Mouse (Mus musculus): ENCODE results near the gene Fuca1. TPM values are rescaled to one million over a fixed set of nuclear protein-coding genes. Genes with fewer than 3 reads are reported as not detected.

The Fuca1 gene
- polyA plus RNA-seq, 1 experiment = 46.0 TPM

GRCm38 (mm10) chr4:135879021-135879420 is 41.5 kb upstream of the Fuca1 start:
- H3K27ac ChIP-seq (ENCODE audit: insufficient read depth, low read length) = no peak overlapping the region
- no peak overlapping the region for H3K4me3 ChIP-seq (ENCODE audit: low read depth, low read length)
- no peak overlapping the region for H3K9ac ChIP-seq (ENCODE audit: low read depth, poor library complexity, severe bottlenecking)
- TF ChIP-seq POLR2A (IDR thresholded peaks at IDR 0.05; ENCODE audit: insufficient read depth, low read length) (no peak), EP300 (IDR thresholded peaks at IDR 0.05; ENCODE audit: insufficient read depth, low read depth, low read length) (no peak), CTCF (IDR thresholded peaks at IDR 0.05; ENCODE audit: low read depth, low read length) (no peak)
- H3K36me3 ChIP-seq (ENCODE audit: control insufficient read depth, insufficient read depth, low read length, poor library complexity, severe bottlenecking) = no peaks in the 10 kb centered on the region
- H3K27me3 ChIP-seq (ENCODE audit: control insufficient read depth, insufficient read depth, low read length, poor library complexity, severe bottlenecking) = no peaks in the 10 kb centered on the region
- H3K4me1 ChIP-seq (ENCODE audit: control insufficient read depth, insufficient read depth, low read length) = peaks cover 4% of the 10 kb centered on the region
- no peaks in the 10 kb centered on the region for H3K9me3 ChIP-seq (replicated peaks; ENCODE audit: control insufficient read depth, insufficient read depth, low read length, poor library complexity, severe bottlenecking)

GRCm38 (mm10) chr4:135880018-135880417 is 40.5 kb upstream of the Fuca1 start:
- H3K27ac ChIP-seq (ENCODE audit: insufficient read depth, low read length) = no peak overlapping the region
- TF ChIP-seq EP300 (IDR thresholded peaks at IDR 0.05; ENCODE audit: insufficient read depth, low read depth, low read length) = no peak
- TF ChIP-seq POLR2A (IDR thresholded peaks at IDR 0.05; ENCODE audit: insufficient read depth, low read length) = no peak
- TF ChIP-seq CTCF (IDR thresholded peaks at IDR 0.05; ENCODE audit: low read depth, low read length) = no peak
- no peaks in the 10 kb centered on the region for H3K27me3 ChIP-seq (ENCODE audit: control insufficient read depth, insufficient read depth, low read length, poor library complexity, severe bottlenecking)
- H3K9ac ChIP-seq (ENCODE audit: low read depth, poor library complexity, severe bottlenecking) = no peak overlapping the region
- no peaks in the 10 kb centered on the region for H3K9me3 ChIP-seq (replicated peaks; ENCODE audit: control insufficient read depth, insufficient read depth, low read length, poor library complexity, severe bottlenecking)
- H3K4me3 ChIP-seq (ENCODE audit: low read depth, low read length) = no peak overlapping the region
- H3K4me1 ChIP-seq (ENCODE audit: control insufficient read depth, insufficient read depth, low read length) = peaks cover 4% of the 10 kb centered on the region
- no peaks in the 10 kb centered on the region for H3K36me3 ChIP-seq (ENCODE audit: control insufficient read depth, insufficient read depth, low read length, poor library complexity, severe bottlenecking)

- Histone ChIP-seq H3K36me3 (ENCODE audit: control insufficient read depth, insufficient read depth, low read length, poor library complexity, severe bottlenecking) (no peaks in the 10 kb centered on the region), H3K9ac (ENCODE audit: low read depth, poor library complexity, severe bottlenecking) (no peak overlapping the region), H3K9me3 (replicated peaks; ENCODE audit: control insufficient read depth, insufficient read depth, low read length, poor library complexity, severe bottlenecking) (no peaks in the 10 kb centered on the region), H3K27ac (ENCODE audit: insufficient read depth, low read length) (no peak overlapping the region), H3K4me1 (ENCODE audit: control insufficient read depth, insufficient read depth, low read length) (peaks cover 4% of the 10 kb centered on the region), H3K27me3 (ENCODE audit: control insufficient read depth, insufficient read depth, low read length, poor library complexity, severe bottlenecking) (no peaks in the 10 kb centered on the region), H3K4me3 (ENCODE audit: low read depth, low read length) (no peak overlapping the region)
- TF ChIP-seq POLR2A (IDR thresholded peaks at IDR 0.05; ENCODE audit: insufficient read depth, low read length) = no peak
- no peak for TF ChIP-seq CTCF (IDR thresholded peaks at IDR 0.05; ENCODE audit: low read depth, low read length)
- TF ChIP-seq EP300 (IDR thresholded peaks at IDR 0.05; ENCODE audit: insufficient read depth, low read depth, low read length) = no peak
These were observed 40.0 kb upstream of the Fuca1 start for GRCm38 (mm10) chr4:135880576-135880975.

- H3K27me3 ChIP-seq (ENCODE audit: control insufficient read depth, insufficient read depth, low read length, poor library complexity, severe bottlenecking) = no peaks in the 10 kb centered on the region
- H3K27ac ChIP-seq (ENCODE audit: insufficient read depth, low read length) = no peak overlapping the region
- no peaks in the 10 kb centered on the region for H3K36me3 ChIP-seq (ENCODE audit: control insufficient read depth, insufficient read depth, low read length, poor library complexity, severe bottlenecking)
- no peak overlapping the region for H3K9ac ChIP-seq (ENCODE audit: low read depth, poor library complexity, severe bottlenecking)
- no peak for TF ChIP-seq CTCF (IDR thresholded peaks at IDR 0.05; ENCODE audit: low read depth, low read length)
- no peak for TF ChIP-seq EP300 (IDR thresholded peaks at IDR 0.05; ENCODE audit: insufficient read depth, low read depth, low read length)
- no peak for TF ChIP-seq POLR2A (IDR thresholded peaks at IDR 0.05; ENCODE audit: insufficient read depth, low read length)
- H3K4me1 ChIP-seq (ENCODE audit: control insufficient read depth, insufficient read depth, low read length) = peaks cover 2% of the 10 kb centered on the region
- H3K9me3 ChIP-seq (replicated peaks; ENCODE audit: control insufficient read depth, insufficient read depth, low read length, poor library complexity, severe bottlenecking) = no peaks in the 10 kb centered on the region
- no peak overlapping the region for H3K4me3 ChIP-seq (ENCODE audit: low read depth, low read length)
These were observed 38.5 kb upstream of the Fuca1 start for GRCm38 (mm10) chr4:135882023-135882422.

GRCm38 (mm10) chr4:135883401-135883851 is 37.1 kb upstream of the Fuca1 start:
- Histone ChIP-seq H3K4me1 (ENCODE audit: control insufficient read depth, insufficient read depth, low read length) (peaks cover 2% of the 10 kb centered on the region), H3K9ac (ENCODE audit: low read depth, poor library complexity, severe bottlenecking) (peak overlapping the region; percentile 18; the same call in 1 of the 2 replicates), H3K4me3 (ENCODE audit: low read depth, low read length) (no peak overlapping the region), H3K27me3 (ENCODE audit: control insufficient read depth, insufficient read depth, low read length, poor library complexity, severe bottlenecking) (no peaks in the 10 kb centered on the region), H3K36me3 (ENCODE audit: control insufficient read depth, insufficient read depth, low read length, poor library complexity, severe bottlenecking) (no peaks in the 10 kb centered on the region), H3K9me3 (replicated peaks; ENCODE audit: control insufficient read depth, insufficient read depth, low read length, poor library complexity, severe bottlenecking) (no peaks in the 10 kb centered on the region), H3K27ac (ENCODE audit: insufficient read depth, low read length) (no peak overlapping the region)
- TF ChIP-seq EP300 (IDR thresholded peaks at IDR 0.05; ENCODE audit: insufficient read depth, low read depth, low read length) (no peak), POLR2A (IDR thresholded peaks at IDR 0.05; ENCODE audit: insufficient read depth, low read length) (no peak), CTCF (IDR thresholded peaks at IDR 0.05; ENCODE audit: low read depth, low read length) (no peak)

- Histone ChIP-seq H3K36me3 (ENCODE audit: control insufficient read depth, insufficient read depth, low read length, poor library complexity, severe bottlenecking) (no peaks in the 10 kb centered on the region), H3K9me3 (replicated peaks; ENCODE audit: control insufficient read depth, insufficient read depth, low read length, poor library complexity, severe bottlenecking) (no peaks in the 10 kb centered on the region), H3K27me3 (ENCODE audit: control insufficient read depth, insufficient read depth, low read length, poor library complexity, severe bottlenecking) (no peaks in the 10 kb centered on the region), H3K27ac (ENCODE audit: insufficient read depth, low read length) (no peak overlapping the region), H3K4me1 (ENCODE audit: control insufficient read depth, insufficient read depth, low read length) (peaks cover 4% of the 10 kb centered on the region), H3K4me3 (ENCODE audit: low read depth, low read length) (no peak overlapping the region), H3K9ac (ENCODE audit: low read depth, poor library complexity, severe bottlenecking) (no peak overlapping the region)
- TF ChIP-seq CTCF (IDR thresholded peaks at IDR 0.05; ENCODE audit: low read depth, low read length) = no peak
- no peak for TF ChIP-seq POLR2A (IDR thresholded peaks at IDR 0.05; ENCODE audit: insufficient read depth, low read length)
These were observed 36.5 kb upstream of the Fuca1 start for GRCm38 (mm10) chr4:135883881-135884516.
